Mouse (Mus musculus) heart, postnatal 0 days (tissue): ENCODE measurements at regions not wholly inside any gene's neighbourhood (a gene's known extent, or its start where the extent isn't known, plus 50 kb on each side); places are given as distances from the start of the nearest gene placed in this dataset.

Experiments
- CTCF ChIP-seq: IDR thresholded peaks from 2 replicates; pipeline ENCODE4 v1.5.1; 2016; ENCODE audit warnings: antibody characterized with exemption, control low read depth, low read depth
- EP300 ChIP-seq: IDR thresholded peaks from 2 replicates; pipeline ENCODE4 v1.6.1; 2016; ENCODE audit warnings: antibody characterized with exemption, low read depth

GRCm38 (mm10) chr8:113549200-113549599, 86.2 kb upstream of the Mon1b start:
- TF ChIP-seq CTCF (no peak), EP300 (no peak)
